Mouse (Mus musculus): ENCODE data around the gene Olfr837. TPM values are rescaled to one million over a fixed set of nuclear protein-coding genes. Genes with fewer than 3 reads are reported as not detected.
"Not testable (repeated sequence)": the region's sequence is repeated elsewhere in the genome, so short reads cannot be mapped to it uniquely, and the experiment has no call there.

Gene Olfr837
- not detected in 3 replicates for total RNA-seq (2017)

- no peak for ATAC-seq (replicated peaks; ENCODE audit: insufficient number of reproducible peaks, low FRiP score, low TSS enrichment, poor library complexity, severe bottlenecking)
Measured at GRCm38 (mm10) chr9:19136017-19136416, at the start of gene Olfr837. TSS of gene Olfr837 (plus strand) at chr9:19136317.

GRCm38 (mm10) chr9:19092889-19093753 lies 43.0 kb upstream of the Olfr837 start:
- not testable (repeated sequence) for ATAC-seq (replicated peaks; ENCODE audit: insufficient number of reproducible peaks, low FRiP score, low TSS enrichment, poor library complexity, severe bottlenecking)

GRCm38 (mm10) chr9:19097286-19097685 lies 38.8 kb upstream of the Olfr837 start:
- no peak for ATAC-seq (replicated peaks; ENCODE audit: insufficient number of reproducible peaks, low FRiP score, low TSS enrichment, poor library complexity, severe bottlenecking)

GRCm38 (mm10) chr9:19120082-19120481 lies 16.0 kb upstream of the Olfr837 start, which contains the start of gene Olfr836:
TSS of gene Olfr836 (plus strand) at chr9:19120382.
- no peak for ATAC-seq (replicated peaks; ENCODE audit: insufficient number of reproducible peaks, low FRiP score, low TSS enrichment, poor library complexity, severe bottlenecking)

- no peak for ATAC-seq (replicated peaks; ENCODE audit: insufficient number of reproducible peaks, low FRiP score, low TSS enrichment, poor library complexity, severe bottlenecking)
Measured at GRCm38 (mm10) chr9:19177212-19177611, 41.1 kb downstream of the Olfr837 start, which contains the start of gene Olfr839-ps1. TSS of gene Olfr839-ps1 (minus strand) at chr9:19177312.

Other genes with a start within 250 kb of the Olfr837 start
- gene Olfr832, start 199.2 kb upstream of the Olfr837 start, total RNA-seq (2017): not detected in 3 replicates
- not detected in 3 replicates for gene Olfr834, start 148.3 kb upstream of the Olfr837 start, total RNA-seq (2017)
- not detected in 3 replicates for gene Olfr835, start 103.6 kb upstream of the Olfr837 start, total RNA-seq (2017)
- not detected in 3 replicates for gene Olfr836, start 15.9 kb upstream of the Olfr837 start, total RNA-seq (2017)
- not detected in 3 replicates for gene Olfr839-ps1, start 41.0 kb downstream of the Olfr837 start, total RNA-seq (2017)
- not detected in 3 replicates for gene Olfr843, start 115.7 kb downstream of the Olfr837 start, total RNA-seq (2017)
- gene Olfr844, start 180.0 kb downstream of the Olfr837 start, total RNA-seq (2017): not detected in 3 replicates
- gene Olfr845, start 200.1 kb downstream of the Olfr837 start, total RNA-seq (2017): not detected in 3 replicates
- gene Olfr846, start 227.7 kb downstream of the Olfr837 start, total RNA-seq (2017): not detected in 3 replicates
- gene Olfr847, start 242.4 kb downstream of the Olfr837 start, total RNA-seq (2017): not detected in 3 replicates